Mouse (Mus musculus): ENCODE results near the gene Mlh3. TPM values are rescaled to one million over a fixed set of nuclear protein-coding genes. Genes with fewer than 3 reads are reported as not detected.
A peak's percentile ranks its signal among the peaks of the same experiment; 100 is the strongest.

Gene Mlh3
- polyA plus RNA-seq, 1 experiment, result not detected

DNA sequence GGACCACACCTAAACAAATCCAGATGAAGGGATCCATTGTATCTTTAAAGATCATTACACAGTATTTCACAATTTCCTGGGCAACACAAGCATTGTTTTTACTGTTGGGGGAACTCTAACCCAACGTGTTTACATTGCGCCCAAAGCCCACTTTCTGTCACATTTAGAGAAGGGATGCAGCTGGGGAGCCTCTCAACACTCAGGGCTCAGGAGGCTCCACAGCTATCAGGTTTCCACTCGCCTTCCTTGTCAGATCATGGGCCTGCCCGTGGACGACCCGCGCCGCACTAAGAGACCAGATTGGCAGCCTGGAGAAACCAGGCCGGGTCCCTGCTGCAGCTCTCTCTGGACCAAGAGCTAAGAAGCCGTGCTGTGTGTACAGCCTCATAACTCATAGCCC is 3.1 kb upstream of the Mlh3 start:
- no peak overlapping the region for H3K27ac ChIP-seq (ENCODE audit: insufficient read depth, low read depth, low read length)
- TF ChIP-seq CTCF (IDR thresholded peaks at IDR 0.05; ENCODE audit: insufficient read depth, low read depth, low read length) (no peak), POLR2A (IDR thresholded peaks at IDR 0.05; ENCODE audit: insufficient read depth, low read depth, low read length) (no peak)
- 90% methylated on average over 10 of the region's 10 CpGs for WGBS
- H3K4me1 ChIP-seq (ENCODE audit: control insufficient read depth, insufficient read depth, low read length), result no peaks in the 10 kb centered on the region
- H3K4me3 ChIP-seq (ENCODE audit: insufficient read depth, low read depth, low read length), result no peak overlapping the region

GRCm38 (mm10) chr12:85271843-85272206 is 1.4 kb upstream of the Mlh3 start:
- Histone ChIP-seq H3K4me1 (ENCODE audit: control insufficient read depth, insufficient read depth, low read length) (no peaks in the 10 kb centered on the region), H3K27ac (ENCODE audit: insufficient read depth, low read depth, low read length) (no peak overlapping the region), H3K4me3 (ENCODE audit: insufficient read depth, low read depth, low read length) (no peak overlapping the region)
- 69% methylated on average over 4 of the region's 4 CpGs for WGBS
- TF ChIP-seq POLR2A (IDR thresholded peaks at IDR 0.05; ENCODE audit: insufficient read depth, low read depth, low read length) (no peak), CTCF (IDR thresholded peaks at IDR 0.05; ENCODE audit: insufficient read depth, low read depth, low read length) (no peak)

DNA sequence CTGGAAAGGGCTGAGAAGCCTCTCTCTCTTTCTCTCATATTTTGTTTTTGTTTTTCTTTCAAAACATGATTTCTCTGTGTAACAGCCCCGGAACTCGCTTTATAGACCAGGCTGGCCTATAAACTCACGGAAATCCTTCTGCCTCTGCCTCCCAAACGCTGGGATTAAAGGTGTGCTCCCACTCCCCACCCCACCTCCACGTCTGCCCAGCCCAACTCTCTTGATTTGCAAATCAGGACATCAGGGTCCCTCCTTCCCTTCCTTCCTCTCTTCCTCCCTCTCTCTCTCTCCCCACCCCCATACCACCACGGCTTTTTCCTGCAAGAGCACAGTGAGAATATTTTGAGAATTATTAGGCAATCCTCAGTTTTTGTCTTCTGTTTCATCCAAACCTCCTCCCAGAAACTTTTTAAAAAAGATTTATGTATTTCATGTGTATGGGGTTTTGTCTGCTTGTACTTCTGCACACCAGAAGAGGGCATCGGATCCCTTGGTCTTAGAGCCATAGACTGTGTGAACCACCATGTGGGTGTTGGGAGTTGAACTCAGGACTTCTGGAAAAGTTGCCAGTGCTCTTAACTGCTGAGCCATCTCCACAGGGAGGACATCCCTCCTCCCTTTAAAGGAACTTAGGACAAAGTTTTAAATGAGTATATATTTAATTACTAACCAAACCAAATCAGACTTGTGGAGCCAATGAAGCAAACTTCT is 888 bp upstream of the Mlh3 start:
- Histone ChIP-seq H3K4me1 (ENCODE audit: control insufficient read depth, insufficient read depth, low read length) (no peaks in the 10 kb centered on the region), H3K27ac (ENCODE audit: insufficient read depth, low read depth, low read length) (no peak overlapping the region), H3K4me3 (ENCODE audit: insufficient read depth, low read depth, low read length) (no peak overlapping the region)
- 78% methylated on average over 7 of the region's 7 CpGs for WGBS
- TF ChIP-seq POLR2A (IDR thresholded peaks at IDR 0.05; ENCODE audit: insufficient read depth, low read depth, low read length) (no peak), CTCF (IDR thresholded peaks at IDR 0.05; ENCODE audit: insufficient read depth, low read depth, low read length) (no peak)

DNA sequence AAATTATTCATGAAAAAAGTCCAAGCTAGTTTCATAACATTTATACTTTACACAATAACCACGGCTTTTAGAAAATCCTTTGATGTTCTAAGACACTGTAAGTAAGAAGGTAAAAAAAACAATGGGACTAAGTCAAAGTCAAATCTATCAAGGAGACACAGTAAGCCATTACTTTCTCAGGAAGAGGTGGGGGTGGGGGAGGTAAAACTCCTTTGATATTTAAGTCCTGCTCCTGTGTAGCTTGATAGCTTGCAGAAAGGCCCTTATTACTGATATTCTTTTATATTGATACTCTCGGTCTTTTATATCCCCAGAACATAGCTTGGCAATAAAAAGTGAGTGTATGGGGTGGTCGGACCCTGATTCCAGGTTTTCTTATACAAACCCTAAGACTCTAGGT is 578 bp downstream of the Mlh3 start:
- TF ChIP-seq CTCF (IDR thresholded peaks at IDR 0.05; ENCODE audit: insufficient read depth, low read depth, low read length), result no peak
- no peaks in the 10 kb centered on the region for H3K4me1 ChIP-seq (ENCODE audit: control insufficient read depth, insufficient read depth, low read length)
- 40% methylated on average over 3 of the region's 3 CpGs for WGBS
- peak overlapping the region; percentile 97 for H3K4me3 ChIP-seq (ENCODE audit: insufficient read depth, low read depth, low read length)
- peak overlapping the region; percentile 92; the same call in 1 of the 2 replicates for H3K27ac ChIP-seq (ENCODE audit: insufficient read depth, low read depth, low read length)

GRCm38 (mm10) chr12:85266248-85266647 is 4.2 kb downstream of the Mlh3 start:
- WGBS, result 96% methylated on average over 3 of the region's 3 CpGs
- peaks cover 3% of the 10 kb centered on the region for H3K4me1 ChIP-seq (ENCODE audit: control insufficient read depth, insufficient read depth, low read length)
- H3K27ac ChIP-seq (ENCODE audit: insufficient read depth, low read depth, low read length), result no peak overlapping the region
- H3K4me3 ChIP-seq (ENCODE audit: insufficient read depth, low read depth, low read length), result no peak overlapping the region
- TF ChIP-seq POLR2A (IDR thresholded peaks at IDR 0.05; ENCODE audit: insufficient read depth, low read depth, low read length) (no peak), CTCF (IDR thresholded peaks at IDR 0.05; ENCODE audit: insufficient read depth, low read depth, low read length) (no peak)

DNA sequence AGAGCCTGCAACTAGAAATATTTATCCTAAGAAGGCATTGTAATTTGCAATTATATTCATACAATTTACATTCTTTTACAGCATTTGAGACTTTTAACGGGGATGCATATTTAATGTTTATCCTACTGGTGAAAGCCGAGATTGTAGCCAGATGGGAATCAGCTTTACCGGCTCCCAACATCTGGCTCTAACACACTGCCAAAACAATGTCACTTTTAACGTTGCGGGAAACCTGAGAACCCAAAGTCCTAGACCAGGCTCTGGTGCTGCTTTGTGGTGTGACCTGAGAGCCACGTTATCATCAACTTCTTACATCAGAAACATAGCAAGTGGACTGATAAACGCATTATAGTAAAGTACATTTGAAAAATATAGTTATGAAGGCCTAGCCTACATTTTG is 5.5 kb downstream of the Mlh3 start:
- no peak overlapping the region for H3K4me3 ChIP-seq (ENCODE audit: insufficient read depth, low read depth, low read length)
- H3K27ac ChIP-seq (ENCODE audit: insufficient read depth, low read depth, low read length), result no peak overlapping the region
- TF ChIP-seq POLR2A (IDR thresholded peaks at IDR 0.05; ENCODE audit: insufficient read depth, low read depth, low read length) (no peak), CTCF (IDR thresholded peaks at IDR 0.05; ENCODE audit: insufficient read depth, low read depth, low read length) (no peak)
- 46% methylated on average over 7 of the region's 7 CpGs for WGBS
- H3K4me1 ChIP-seq (ENCODE audit: control insufficient read depth, insufficient read depth, low read length), result peaks cover 3% of the 10 kb centered on the region

GRCm38 (mm10) chr12:85264531-85264930 is 5.9 kb downstream of the Mlh3 start:
- Histone ChIP-seq H3K4me1 (ENCODE audit: control insufficient read depth, insufficient read depth, low read length) (peaks cover 3% of the 10 kb centered on the region), H3K4me3 (ENCODE audit: insufficient read depth, low read depth, low read length) (no peak overlapping the region), H3K27ac (ENCODE audit: insufficient read depth, low read depth, low read length) (no peak overlapping the region)
- WGBS, result 61% methylated on average over 8 of the region's 8 CpGs
- TF ChIP-seq POLR2A (IDR thresholded peaks at IDR 0.05; ENCODE audit: insufficient read depth, low read depth, low read length), result no peak
- TF ChIP-seq CTCF (IDR thresholded peaks at IDR 0.05; ENCODE audit: insufficient read depth, low read depth, low read length), result no peak

DNA sequence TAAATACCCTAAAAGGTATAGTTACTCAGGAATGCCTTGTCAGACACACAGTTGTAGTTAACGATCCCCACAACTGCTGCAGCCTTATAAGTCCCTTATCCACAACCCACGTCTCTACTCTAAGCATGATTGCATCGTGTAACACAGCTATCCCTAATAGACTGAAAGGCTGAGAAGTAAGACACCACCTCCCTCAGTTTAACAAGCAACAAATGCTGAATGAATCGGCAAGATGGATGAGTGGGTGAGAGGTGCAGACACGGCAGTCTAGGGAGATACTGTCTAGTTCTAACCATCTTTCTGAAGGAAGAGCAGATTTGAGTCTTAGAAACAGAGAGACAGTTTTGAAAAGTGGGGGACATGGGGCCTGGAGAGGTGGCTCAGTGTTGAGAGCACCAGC is 7.2 kb downstream of the Mlh3 start:
- TF ChIP-seq POLR2A (IDR thresholded peaks at IDR 0.05; ENCODE audit: insufficient read depth, low read depth, low read length) (no peak), CTCF (IDR thresholded peaks at IDR 0.05; ENCODE audit: insufficient read depth, low read depth, low read length) (no peak)
- Histone ChIP-seq H3K27ac (ENCODE audit: insufficient read depth, low read depth, low read length) (no peak overlapping the region), H3K4me1 (ENCODE audit: control insufficient read depth, insufficient read depth, low read length) (peaks cover 3% of the 10 kb centered on the region), H3K4me3 (ENCODE audit: insufficient read depth, low read depth, low read length) (no peak overlapping the region)
- 52% methylated on average over 5 of the region's 5 CpGs for WGBS

DNA sequence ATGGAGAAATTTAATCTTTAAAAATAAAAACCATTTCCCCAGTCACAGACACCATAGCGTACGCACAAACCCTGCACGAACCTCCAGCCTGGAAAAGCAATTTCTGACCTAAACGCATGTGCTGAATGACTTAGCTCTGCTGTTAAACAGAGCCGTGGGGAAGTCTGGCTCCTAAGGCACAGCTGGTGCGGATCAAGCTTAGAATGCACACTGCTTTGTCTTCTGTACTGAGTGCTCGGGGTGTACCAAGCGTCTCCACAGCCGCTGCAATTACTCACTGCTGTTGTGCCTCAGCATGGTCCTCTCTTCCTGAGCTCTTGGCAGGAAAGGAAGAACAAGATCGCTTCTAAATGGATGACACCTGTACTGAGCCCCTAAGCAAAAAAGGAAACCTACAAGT is 7.9 kb downstream of the Mlh3 start:
- 23% methylated on average over 10 of the region's 10 CpGs for WGBS

More for the DNA sequence above, 7.9 kb downstream of the Mlh3 start:
- no peak overlapping the region for H3K4me3 ChIP-seq (ENCODE audit: insufficient read depth, low read depth, low read length)
- TF ChIP-seq CTCF (IDR thresholded peaks at IDR 0.05; ENCODE audit: insufficient read depth, low read depth, low read length) (no peak), POLR2A (IDR thresholded peaks at IDR 0.05; ENCODE audit: insufficient read depth, low read depth, low read length) (no peak)
- peaks cover 3% of the 10 kb centered on the region for H3K4me1 ChIP-seq (ENCODE audit: control insufficient read depth, insufficient read depth, low read length)
- H3K27ac ChIP-seq (ENCODE audit: insufficient read depth, low read depth, low read length), result no peak overlapping the region

Data from olfactory bulb, adult 2 months (tissue).